Mouse (Mus musculus): ENCODE results near the gene Numa1. TPM values are rescaled to one million over a fixed set of nuclear protein-coding genes. Genes with fewer than 3 reads are reported as not detected.

Numa1 gene
- polyA plus RNA-seq, 1 experiment from 2014 or later: 112 TPM

DNA sequence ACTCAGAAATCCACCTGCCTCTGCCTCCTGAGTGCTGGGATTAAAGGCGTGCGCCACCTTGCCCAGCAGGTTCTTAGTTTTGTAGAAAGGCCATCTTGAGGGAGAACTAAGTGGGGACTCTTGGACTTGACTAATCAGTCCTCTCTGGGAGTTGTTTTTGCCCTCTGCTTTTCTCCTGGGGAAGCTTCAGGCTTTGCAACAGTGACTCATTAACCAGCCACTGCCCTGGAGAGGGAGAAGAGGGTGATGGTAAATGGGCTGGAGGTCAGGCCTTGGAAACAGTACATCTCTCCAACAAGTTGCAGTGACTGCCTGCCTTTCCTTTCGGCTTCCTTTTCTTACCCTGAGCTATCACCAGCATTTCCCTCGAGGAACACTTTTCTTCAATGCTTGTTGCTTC, 30.6 kb downstream of the Numa1 start:
- Histone ChIP-seq H3K9me3 (ENCODE audit: control insufficient read depth, low read length) (no peaks in the 10 kb centered on the region), H3K4me1 (replicated peaks; ENCODE audit: control insufficient read depth, insufficient read depth, low read length) (peaks cover 10% of the 10 kb centered on the region), H3K9ac (ENCODE audit: low read length) (no peak overlapping the region), H3K27ac (ENCODE audit: low read depth, low read length) (no peak overlapping the region), H3K27me3 (ENCODE audit: control insufficient read depth, insufficient read depth, low read length) (no peaks in the 10 kb centered on the region), H3K36me3 (ENCODE audit: control insufficient read depth, insufficient read depth, low read length) (no peaks in the 10 kb centered on the region), H3K4me2 (ENCODE audit: low read depth, low read length, severe bottlenecking) (no peak overlapping the region), H3K4me3 (ENCODE audit: low read depth, low read length) (no peak overlapping the region)
- 92% methylated on average over 4 of the region's 4 CpGs for WGBS
- no peak for ATAC-seq (replicated peaks; ENCODE audit: low FRiP score)
- DNase-seq (ENCODE audit: low spot score): no peak

GRCm38 (mm10) chr7:101965606-101966005, 31.7 kb downstream of the Numa1 start:
- no peaks in the 10 kb centered on the region for H3K36me3 ChIP-seq (ENCODE audit: control insufficient read depth, insufficient read depth, low read length)
- no peaks in the 10 kb centered on the region for H3K9me3 ChIP-seq (ENCODE audit: control insufficient read depth, low read length)
- no peak overlapping the region for H3K9ac ChIP-seq (ENCODE audit: low read length)
- no peak overlapping the region for H3K4me2 ChIP-seq (ENCODE audit: low read depth, low read length, severe bottlenecking)
- 89% methylated on average over 2 of the region's 2 CpGs for WGBS
- peaks cover 6% of the 10 kb centered on the region for H3K4me1 ChIP-seq (replicated peaks; ENCODE audit: control insufficient read depth, insufficient read depth, low read length)
- no peak overlapping the region for H3K4me3 ChIP-seq (ENCODE audit: low read depth, low read length)
- DNase-seq (ENCODE audit: low spot score) (no peak), ATAC-seq (replicated peaks; ENCODE audit: low FRiP score) (no peak)
- H3K27me3 ChIP-seq (ENCODE audit: control insufficient read depth, insufficient read depth, low read length): no peaks in the 10 kb centered on the region
- no peak overlapping the region for H3K27ac ChIP-seq (ENCODE audit: low read depth, low read length)

DNA sequence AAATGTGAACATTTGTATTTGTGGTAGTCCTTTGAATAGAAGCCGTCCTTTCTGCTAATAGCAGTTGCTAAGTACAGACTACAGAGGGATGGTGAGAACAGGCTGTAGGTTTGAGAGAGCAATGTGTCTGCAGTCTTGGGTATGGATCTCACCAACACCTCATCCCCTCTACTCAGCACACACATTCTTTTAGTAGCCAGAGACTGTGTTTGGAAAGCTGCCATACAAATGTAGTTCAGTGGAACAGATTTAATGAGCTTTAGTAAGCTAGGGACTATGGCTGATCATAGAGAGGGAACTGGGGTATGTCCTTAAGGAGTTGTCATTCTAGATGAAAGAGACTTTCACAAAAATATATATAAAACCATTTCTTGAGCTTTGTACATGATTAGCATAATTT, 33.3 kb downstream of the Numa1 start:
- H3K9ac ChIP-seq (ENCODE audit: low read length): no peak overlapping the region
- H3K27ac ChIP-seq (ENCODE audit: low read depth, low read length): no peak overlapping the region
- peaks cover 14% of the 10 kb centered on the region for H3K4me1 ChIP-seq (replicated peaks; ENCODE audit: control insufficient read depth, insufficient read depth, low read length)
- DNase-seq (ENCODE audit: low spot score) (no peak), ATAC-seq (replicated peaks; ENCODE audit: low FRiP score) (no peak)
- no peak overlapping the region for H3K4me3 ChIP-seq (ENCODE audit: low read depth, low read length)
- no peaks in the 10 kb centered on the region for H3K36me3 ChIP-seq (ENCODE audit: control insufficient read depth, insufficient read depth, low read length)
- H3K9me3 ChIP-seq (ENCODE audit: control insufficient read depth, low read length): no peaks in the 10 kb centered on the region
- H3K4me2 ChIP-seq (ENCODE audit: low read depth, low read length, severe bottlenecking): no peak overlapping the region
- WGBS: 88% methylated on average over 1 of the region's 1 CpGs
- H3K27me3 ChIP-seq (ENCODE audit: control insufficient read depth, insufficient read depth, low read length): no peaks in the 10 kb centered on the region

DNA sequence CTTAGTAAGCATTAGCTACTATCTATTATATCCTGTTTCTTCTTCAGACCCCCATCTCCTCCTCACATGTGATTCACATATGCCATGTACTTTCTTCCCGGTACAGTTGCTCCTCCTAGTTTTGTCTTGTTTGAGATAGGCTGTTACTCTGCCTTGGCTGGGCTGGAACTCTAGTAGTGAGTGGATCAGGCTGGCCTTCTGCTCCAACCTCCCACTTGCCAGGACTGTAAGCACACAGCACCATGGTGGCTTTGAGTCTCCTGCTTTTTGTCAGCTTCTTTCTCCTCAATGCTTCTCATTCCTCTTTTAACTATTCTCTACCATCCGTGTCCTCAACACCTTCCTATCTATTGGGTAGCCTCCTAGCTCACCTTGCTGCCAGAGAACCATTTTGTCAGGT, 34.8 kb downstream of the Numa1 start:
- Histone ChIP-seq H3K9ac (ENCODE audit: low read length) (peak overlapping the region; percentile 7; the same call in 1 of the 2 replicates), H3K36me3 (ENCODE audit: control insufficient read depth, insufficient read depth, low read length) (no peaks in the 10 kb centered on the region), H3K27ac (ENCODE audit: low read depth, low read length) (peak overlapping the region; percentile 100), H3K9me3 (ENCODE audit: control insufficient read depth, low read length) (no peaks in the 10 kb centered on the region), H3K4me2 (ENCODE audit: low read depth, low read length, severe bottlenecking) (peak overlapping the region; percentile 80; the same call in 1 of the 2 replicates), H3K4me1 (replicated peaks; ENCODE audit: control insufficient read depth, insufficient read depth, low read length) (peaks cover 14% of the 10 kb centered on the region), H3K27me3 (ENCODE audit: control insufficient read depth, insufficient read depth, low read length) (no peaks in the 10 kb centered on the region), H3K4me3 (ENCODE audit: low read depth, low read length) (no peak overlapping the region)
- no peak for DNase-seq (ENCODE audit: low spot score)
- WGBS: 58% methylated on average over 2 of the region's 2 CpGs
- ATAC-seq (replicated peaks; ENCODE audit: low FRiP score): no peak

- H3K9me3 ChIP-seq (ENCODE audit: control insufficient read depth, low read length): no peaks in the 10 kb centered on the region
- peak overlapping the region; percentile 92 for H3K9ac ChIP-seq (ENCODE audit: low read length)
- ATAC-seq (replicated peaks; ENCODE audit: low FRiP score) (peak; percentile 87), DNase-seq (ENCODE audit: low spot score) (peak; percentile 91)
- peaks cover 14% of the 10 kb centered on the region for H3K4me1 ChIP-seq (replicated peaks; ENCODE audit: control insufficient read depth, insufficient read depth, low read length)
- peak overlapping the region; percentile 60 for H3K4me3 ChIP-seq (ENCODE audit: low read depth, low read length)
- no peaks in the 10 kb centered on the region for H3K27me3 ChIP-seq (ENCODE audit: control insufficient read depth, insufficient read depth, low read length)
- H3K36me3 ChIP-seq (ENCODE audit: control insufficient read depth, insufficient read depth, low read length): no peaks in the 10 kb centered on the region
- H3K4me2 ChIP-seq (ENCODE audit: low read depth, low read length, severe bottlenecking): peak overlapping the region; percentile 80
- peak overlapping the region; percentile 100 for H3K27ac ChIP-seq (ENCODE audit: low read depth, low read length)
- under 1% methylated on average over 53 of the region's 53 CpGs for WGBS
Observed at GRCm38 (mm10) chr7:101969694-101970428, 36.0 kb downstream of the Numa1 start.

- WGBS: under 1% methylated on average over 16 of the region's 17 CpGs
- Histone ChIP-seq H3K4me1 (replicated peaks; ENCODE audit: control insufficient read depth, insufficient read depth, low read length) (peaks cover 14% of the 10 kb centered on the region), H3K4me2 (ENCODE audit: low read depth, low read length, severe bottlenecking) (peak overlapping the region; percentile 80), H3K27me3 (ENCODE audit: control insufficient read depth, insufficient read depth, low read length) (no peaks in the 10 kb centered on the region), H3K9me3 (ENCODE audit: control insufficient read depth, low read length) (no peaks in the 10 kb centered on the region), H3K4me3 (ENCODE audit: low read depth, low read length) (peak overlapping the region; percentile 60), H3K9ac (ENCODE audit: low read length) (peak overlapping the region; percentile 92), H3K27ac (ENCODE audit: low read depth, low read length) (peak overlapping the region; percentile 100), H3K36me3 (ENCODE audit: control insufficient read depth, insufficient read depth, low read length) (no peaks in the 10 kb centered on the region)
- ATAC-seq (replicated peaks; ENCODE audit: low FRiP score) (peak; percentile 76), DNase-seq (ENCODE audit: low spot score) (peak; percentile 96)
Observed at GRCm38 (mm10) chr7:101970429-101970775, 36.5 kb downstream of the Numa1 start.

- ATAC-seq (replicated peaks; ENCODE audit: low FRiP score): peak; percentile 78
- peak overlapping the region; percentile 80 for H3K4me2 ChIP-seq (ENCODE audit: low read depth, low read length, severe bottlenecking)
- WGBS: 3% methylated on average over 19 of the region's 19 CpGs
- DNase-seq (ENCODE audit: low spot score): peak; percentile 87
- H3K9ac ChIP-seq (ENCODE audit: low read length): peak overlapping the region; percentile 92
- no peaks in the 10 kb centered on the region for H3K36me3 ChIP-seq (ENCODE audit: control insufficient read depth, insufficient read depth, low read length)
- H3K27me3 ChIP-seq (ENCODE audit: control insufficient read depth, insufficient read depth, low read length): no peaks in the 10 kb centered on the region
- peaks cover 14% of the 10 kb centered on the region for H3K4me1 ChIP-seq (replicated peaks; ENCODE audit: control insufficient read depth, insufficient read depth, low read length)
- H3K9me3 ChIP-seq (ENCODE audit: control insufficient read depth, low read length): no peaks in the 10 kb centered on the region
- peak overlapping the region; percentile 60 for H3K4me3 ChIP-seq (ENCODE audit: low read depth, low read length)
- peak overlapping the region; percentile 100 for H3K27ac ChIP-seq (ENCODE audit: low read depth, low read length)
Observed at GRCm38 (mm10) chr7:101970821-101971461, 37.0 kb downstream of the Numa1 start.

- H3K4me3 ChIP-seq (ENCODE audit: low read depth, low read length): peak overlapping the region; percentile 60
- H3K4me2 ChIP-seq (ENCODE audit: low read depth, low read length, severe bottlenecking): peak overlapping the region; percentile 80
- no peaks in the 10 kb centered on the region for H3K27me3 ChIP-seq (ENCODE audit: control insufficient read depth, insufficient read depth, low read length)
- DNase-seq (ENCODE audit: low spot score) (no peak), ATAC-seq (replicated peaks; ENCODE audit: low FRiP score) (no peak)
- H3K9ac ChIP-seq (ENCODE audit: low read length): peak overlapping the region; percentile 92
- H3K9me3 ChIP-seq (ENCODE audit: control insufficient read depth, low read length): no peaks in the 10 kb centered on the region
- 44% methylated on average over 2 of the region's 2 CpGs for WGBS
- peaks cover 14% of the 10 kb centered on the region for H3K4me1 ChIP-seq (replicated peaks; ENCODE audit: control insufficient read depth, insufficient read depth, low read length)
- peak overlapping the region; percentile 100 for H3K27ac ChIP-seq (ENCODE audit: low read depth, low read length)
- H3K36me3 ChIP-seq (ENCODE audit: control insufficient read depth, insufficient read depth, low read length): no peaks in the 10 kb centered on the region
Observed at GRCm38 (mm10) chr7:101971721-101972120, 37.8 kb downstream of the Numa1 start.
